Mouse (Mus musculus): ENCODE data around the gene Mastl.

- TF ChIP-seq MAFK (IDR thresholded peaks at IDR 0.05; ENCODE audit: insufficient read depth, low read depth, low read length), result no peak
- TF ChIP-seq HCFC1 (IDR thresholded peaks at IDR 0.05; ENCODE audit: borderline replicate concordance, insufficient read depth, low read length), result no peak
- TF ChIP-seq ZNF384 (IDR thresholded peaks at IDR 0.05; ENCODE audit: low read depth, low read length), result no peak
Observed at GRCm38 (mm10) chr2:23068370-23068737, 87.5 kb downstream of the Mastl start.

All from ES-E14 (cell line).